Mouse (Mus musculus): ENCODE measurements at regions not wholly inside any gene's neighbourhood (a gene's known extent, or its start where the extent isn't known, plus 50 kb on each side); places are given as distances from the start of the nearest gene placed in this dataset.
A peak's percentile ranks its signal among the peaks of the same experiment; 100 is the strongest.

DNA sequence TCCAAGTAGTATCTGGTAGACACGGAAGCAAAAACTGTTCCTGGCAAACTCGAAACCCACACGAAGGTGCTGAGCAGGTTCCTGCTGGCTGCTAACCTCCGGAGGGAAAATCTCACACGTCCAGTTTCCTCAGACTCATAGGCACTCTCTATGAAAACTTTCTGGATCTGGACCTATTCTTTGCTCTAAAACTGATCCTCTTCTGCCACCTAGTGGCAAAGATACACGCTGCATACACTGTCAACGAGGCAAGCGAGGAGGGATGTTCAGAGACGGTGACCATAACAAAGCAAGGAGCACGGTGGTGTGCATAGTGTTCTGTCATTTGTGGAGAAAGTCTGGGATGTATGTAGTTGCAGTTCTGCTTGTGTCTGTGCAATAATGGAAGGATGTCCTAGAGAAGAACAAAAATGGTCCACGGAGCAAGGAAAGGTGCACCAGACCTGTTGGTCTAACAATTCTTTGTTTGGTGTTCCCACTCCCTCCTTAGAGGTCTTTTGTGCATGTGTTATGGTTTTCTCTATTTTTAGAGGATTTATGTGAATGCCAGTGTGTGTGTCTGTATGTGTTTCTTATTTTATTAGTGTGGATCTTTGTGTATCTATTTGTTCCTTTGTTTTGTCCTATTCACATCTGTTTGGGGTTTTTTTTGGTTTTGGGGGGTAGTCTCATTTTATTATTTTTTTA is 57.0 kb upstream of the Siglech start:
- peak; percentile 65 for DNase-seq (ENCODE audit: low read depth, low spot score)

All from retina, postnatal 7 days (tissue).